Mouse (Mus musculus) olfactory bulb, adult 2 months (tissue): Measurements from ENCODE around the gene Ifnar2. TPM values are rescaled to one million over a fixed set of nuclear protein-coding genes. Genes with fewer than 3 reads are reported as not detected.

ENCODE experiments used
- H3K27ac ChIP-seq: fragments of 200-500 bp; 2 replicates; pipeline ENCODE4 v1.5.1; 2012; ENCODE audit warnings: low read depth, low read length; ENCODE audit not compliant: insufficient read depth
- H3K4me1 ChIP-seq: fragments of 200-500 bp; 2 replicates; pipeline ENCODE4 v1.6.1; 2012; ENCODE audit warnings: low read length; ENCODE audit not compliant: control insufficient read depth, insufficient read depth
- H3K4me3 ChIP-seq: fragments of 200-500 bp; 2 replicates; pipeline ENCODE4 v1.5.1; 2012; ENCODE audit warnings: mild to moderate bottlenecking, low read depth, low read length, moderate library complexity; ENCODE audit not compliant: insufficient read depth
- CTCF ChIP-seq: fragments of 200-500 bp; IDR thresholded peaks from 2 replicates; pipeline ENCODE4 v1.5.1; 2012; ENCODE audit warnings: low read depth, mild to moderate bottlenecking, low read length, moderate library complexity; ENCODE audit not compliant: insufficient read depth
- POLR2A ChIP-seq: fragments of 200-500 bp; IDR thresholded peaks from 2 replicates; pipeline ENCODE4 v1.6.1; 2012; ENCODE audit warnings: mild to moderate bottlenecking, low read depth, low read length, moderate library complexity; ENCODE audit not compliant: insufficient read depth
- WGBS: fragments of 180-500 bp; shearing (Covaris S2); methylation state at CpG from one replicate; pipeline ENCODE4 v1.1.7; 2018; 5-methylcytosine and 5-hydroxymethylcytosine counted together
- polyA plus RNA-seq: library from polyadenylated mRNA; stranded (reverse); fragments of >200 nt; gene quantifications from 2 replicates; pipeline ENCODE4 v1.2.4, GENCODE M21; 2012; ENCODE audit warnings: low replicate concordance; ENCODE audit not compliant: missing spikeins, insufficient read depth, insufficient read length

The Ifnar2 gene
- polyA plus RNA-seq, 1 experiment = not detected

- Histone ChIP-seq H3K27ac (no peak overlapping the region), H3K4me1 (peaks cover 3% of the 10 kb centered on the region), H3K4me3 (no peak overlapping the region)
- WGBS = 79% methylated on average over 12 of the region's 12 CpGs
- TF ChIP-seq CTCF = no peak
- TF ChIP-seq POLR2A = no peak
Observed at GRCm38 (mm10) chr16:91413102-91413844, 40.7 kb downstream of the Ifnar2 start.

- Histone ChIP-seq H3K27ac (no peak overlapping the region), H3K4me1 (peaks cover under 1% of the 10 kb centered on the region), H3K4me3 (no peak overlapping the region)
- WGBS = 84% methylated on average over 9 of the region's 9 CpGs
- no peak for TF ChIP-seq CTCF
- TF ChIP-seq POLR2A = no peak
Observed at GRCm38 (mm10) chr16:91415391-91416189, 43.0 kb downstream of the Ifnar2 start.

GRCm38 (mm10) chr16:91416357-91416756 lies 43.8 kb downstream of the Ifnar2 start:
- 96% methylated on average over 6 of the region's 6 CpGs for WGBS
- H3K4me1 ChIP-seq = no peaks in the 10 kb centered on the region
- no peak overlapping the region for H3K27ac ChIP-seq
- TF ChIP-seq POLR2A (no peak), CTCF (no peak)
- no peak overlapping the region for H3K4me3 ChIP-seq

GRCm38 (mm10) chr16:91416938-91417337 lies 44.4 kb downstream of the Ifnar2 start:
- TF ChIP-seq CTCF (no peak), POLR2A (no peak)
- H3K4me1 ChIP-seq = no peaks in the 10 kb centered on the region

GRCm38 (mm10) chr16:91418531-91418930 lies 45.9 kb downstream of the Ifnar2 start:
- no peak overlapping the region for H3K4me3 ChIP-seq
- no peak for TF ChIP-seq POLR2A
- TF ChIP-seq CTCF = no peak
- no peak overlapping the region for H3K27ac ChIP-seq
- H3K4me1 ChIP-seq = no peaks in the 10 kb centered on the region
- 74% methylated on average over 5 of the region's 5 CpGs for WGBS

More at GRCm38 (mm10) chr16:91416938-91417337, 44.4 kb downstream of the Ifnar2 start:
- Histone ChIP-seq H3K27ac (no peak overlapping the region), H3K4me3 (no peak overlapping the region)
- 87% methylated on average over 7 of the region's 7 CpGs for WGBS

GRCm38 (mm10) chr16:91425816-91426215 lies 53.2 kb downstream of the Ifnar2 start:
- H3K27ac ChIP-seq = no peak overlapping the region
- H3K4me1 ChIP-seq = no peaks in the 10 kb centered on the region
- 91% methylated on average over 6 of the region's 6 CpGs for WGBS
- no peak overlapping the region for H3K4me3 ChIP-seq
- TF ChIP-seq POLR2A (no peak), CTCF (no peak)

GRCm38 (mm10) chr16:91426586-91426985 lies 54.0 kb downstream of the Ifnar2 start:
- H3K4me3 ChIP-seq = no peak overlapping the region
- 91% methylated on average over 4 of the region's 4 CpGs for WGBS
- TF ChIP-seq POLR2A (no peak), CTCF (no peak)
- H3K4me1 ChIP-seq = no peaks in the 10 kb centered on the region
- no peak overlapping the region for H3K27ac ChIP-seq

GRCm38 (mm10) chr16:91427461-91427860 lies 54.9 kb downstream of the Ifnar2 start:
- WGBS = 87% methylated on average over 5 of the region's 5 CpGs
- no peak for TF ChIP-seq CTCF
- no peak for TF ChIP-seq POLR2A
- no peak overlapping the region for H3K4me3 ChIP-seq
- H3K27ac ChIP-seq = no peak overlapping the region
- no peaks in the 10 kb centered on the region for H3K4me1 ChIP-seq

GRCm38 (mm10) chr16:91428259-91428865 lies 55.8 kb downstream of the Ifnar2 start:
- WGBS = 88% methylated on average over 8 of the region's 8 CpGs
- Histone ChIP-seq H3K27ac (no peak overlapping the region), H3K4me1 (no peaks in the 10 kb centered on the region), H3K4me3 (no peak overlapping the region)
- TF ChIP-seq CTCF = no peak
- TF ChIP-seq POLR2A = no peak
